Mouse (Mus musculus) mouse trophoblast stem cell (cell line): ENCODE data around the gene Tex37.

Source experiments
- in situ Hi-C, 2 experiments: fragments of 300-500 bp; cut with MseI, MboI; formaldehyde crosslinking; loops; 2 replicates in 1 of 2; 3 replicates in 1 of 2; pipeline ENCODE4 v1.15.1; 2025

Tex37 gene

DNA sequence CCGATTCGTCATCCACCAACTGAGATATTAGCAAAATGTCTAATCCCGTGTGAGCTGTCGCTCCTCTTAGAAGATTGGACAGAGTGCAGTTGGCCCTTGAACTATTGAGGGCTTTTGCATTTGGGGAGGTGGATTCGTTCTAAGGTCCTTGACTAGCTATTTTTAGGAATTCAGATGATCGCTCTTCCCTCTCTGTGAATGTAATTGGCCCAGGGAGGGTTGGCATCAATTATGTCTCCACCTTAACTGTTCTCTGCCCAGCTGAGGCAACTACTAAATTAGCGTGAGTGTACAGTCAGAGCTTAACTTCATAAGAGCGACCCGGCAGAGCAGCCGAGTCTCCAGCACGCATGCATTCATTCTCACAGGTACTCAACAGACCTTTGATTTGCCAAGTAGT, 30.7 kb downstream of the Tex37 start:
- in situ Hi-C loops: no loop called here

DNA sequence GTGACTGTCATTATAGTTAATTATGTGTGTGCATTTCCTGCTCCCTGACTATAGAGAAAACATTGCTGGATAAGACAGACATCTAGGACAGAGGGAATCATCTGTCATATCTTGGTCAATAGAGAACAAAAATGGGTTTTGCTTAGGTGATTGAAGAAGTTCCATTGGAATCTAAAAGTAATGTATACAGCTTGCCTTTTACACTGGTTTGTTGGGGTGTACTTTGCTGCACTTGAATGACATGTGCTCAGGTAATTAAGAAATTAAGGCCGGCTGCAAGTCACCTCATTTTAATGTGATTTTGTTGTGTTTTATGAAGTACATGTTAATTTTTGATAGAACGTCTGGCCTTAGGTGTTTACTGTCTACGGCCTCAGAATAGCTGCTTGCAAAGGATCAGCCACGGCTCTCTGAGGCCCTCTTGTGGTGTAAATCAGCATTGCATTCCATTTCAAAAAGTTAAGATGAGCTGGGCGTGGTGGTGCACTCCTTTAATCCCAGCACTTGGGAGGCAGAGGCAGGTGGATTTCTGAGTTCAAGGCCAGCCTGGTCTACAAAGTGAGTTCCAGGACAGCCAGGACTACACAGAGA, 37.9 kb downstream of the Tex37 start:
- in situ Hi-C loops: loop anchor here in 1 of 2 experiments (5.0 kb wide), 1 partner anchor 69 kb away; no protein-coding TSS in a partner anchor

DNA sequence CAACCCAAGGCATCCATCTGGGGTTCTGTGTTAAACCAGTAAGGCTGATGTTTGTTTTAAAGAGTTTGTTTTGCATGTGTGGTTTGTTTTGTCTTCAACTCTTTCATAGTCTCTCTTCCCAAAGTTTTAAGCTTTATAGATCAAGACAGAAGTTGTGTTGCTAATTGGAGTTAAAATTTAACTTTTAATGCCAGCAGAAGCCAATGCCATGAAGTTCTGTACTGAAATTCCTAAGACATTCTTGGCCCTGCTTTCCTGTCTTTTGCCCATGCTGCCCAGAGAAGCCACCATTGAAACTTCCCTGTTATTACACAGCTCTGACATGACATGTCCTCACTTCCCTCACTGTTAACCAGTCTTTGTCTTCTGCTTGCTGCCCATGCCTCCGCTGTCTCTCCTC, 43.7 kb downstream of the Tex37 start:
- in situ Hi-C loops: no loop called here

DNA sequence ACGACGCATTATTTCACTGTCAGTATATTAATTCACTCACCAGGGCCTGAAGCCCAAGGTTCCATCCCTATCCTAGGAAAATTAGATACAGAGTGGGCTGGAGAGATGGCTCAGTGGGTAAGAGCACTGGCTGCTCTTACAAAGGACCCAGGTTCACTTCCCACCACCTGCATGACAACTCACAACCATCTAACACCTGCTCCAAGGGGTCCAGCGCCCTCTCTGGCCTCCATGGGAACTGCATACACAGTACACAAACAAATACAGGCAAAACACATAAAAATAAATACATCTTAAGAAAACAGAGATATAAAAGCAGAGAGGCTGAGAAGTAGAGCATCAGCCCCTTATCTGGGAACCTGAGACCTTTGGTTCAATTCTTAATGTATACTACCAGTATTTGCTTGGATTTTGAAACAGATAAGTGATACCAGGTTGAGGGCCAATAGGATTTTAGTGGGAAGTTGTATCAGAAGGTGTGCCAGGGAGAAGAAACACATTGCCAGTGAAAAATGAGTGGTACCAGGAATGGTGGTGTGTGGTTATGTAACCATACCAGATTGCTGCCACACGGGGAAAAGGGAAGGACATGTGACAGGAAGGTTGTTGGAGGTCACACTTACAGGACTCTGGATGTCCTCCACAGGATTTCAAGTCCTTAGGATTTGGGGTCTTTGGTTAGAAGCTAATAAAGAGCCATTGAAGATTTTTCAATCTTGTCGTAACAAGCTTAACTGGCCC, 44.5 kb downstream of the Tex37 start:
- in situ Hi-C loops: loop anchor here in 1 of 2 experiments (5.0 kb wide), 1 partner anchor 57 kb away; no protein-coding TSS in a partner anchor

DNA sequence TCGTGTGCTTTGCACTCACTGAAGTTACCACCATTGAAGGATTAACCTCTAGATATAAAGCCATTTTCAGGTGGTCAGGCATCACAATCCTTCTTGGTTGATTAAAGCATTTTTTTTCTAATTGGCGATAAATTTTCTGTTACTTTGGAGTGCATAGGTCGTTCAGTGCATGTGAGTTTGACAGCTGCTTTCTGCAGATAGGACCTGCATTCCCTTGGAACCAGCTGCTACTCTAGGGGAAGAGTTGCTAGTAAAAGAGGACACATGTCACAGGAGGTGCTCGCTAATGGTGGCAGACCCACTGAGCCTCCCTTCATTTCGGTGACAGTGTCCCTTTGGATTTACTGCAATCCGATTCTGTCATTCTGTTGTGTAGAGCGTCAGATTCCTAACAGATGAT, 46.2 kb downstream of the Tex37 start:
- in situ Hi-C loops: loop anchor here in 1 of 2 experiments (5.0 kb wide), 1 partner anchor 55 kb away; no protein-coding TSS in a partner anchor

DNA sequence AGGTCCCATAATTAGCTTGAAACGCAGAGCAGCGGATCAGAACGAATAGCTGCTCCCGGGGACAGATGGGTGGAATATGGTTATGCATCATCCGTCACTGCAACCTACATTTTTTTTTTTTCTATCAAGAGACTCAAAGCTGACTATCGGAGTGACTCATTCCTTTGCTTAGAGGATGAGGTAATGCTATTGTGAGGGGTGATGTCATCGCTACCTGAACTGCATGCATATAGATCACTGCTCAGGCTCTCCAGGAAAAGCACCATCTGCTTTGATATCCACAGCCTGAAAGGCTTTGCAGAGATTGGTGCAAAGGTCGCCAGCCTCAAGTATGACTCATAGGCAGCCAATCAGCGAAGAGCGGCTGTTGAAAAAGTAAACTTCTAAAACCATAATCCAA, 46.6 kb downstream of the Tex37 start:
- in situ Hi-C loops: loop anchor here in 1 of 2 experiments (5.0 kb wide), 1 partner anchor 55 kb away; no protein-coding TSS in a partner anchor

DNA sequence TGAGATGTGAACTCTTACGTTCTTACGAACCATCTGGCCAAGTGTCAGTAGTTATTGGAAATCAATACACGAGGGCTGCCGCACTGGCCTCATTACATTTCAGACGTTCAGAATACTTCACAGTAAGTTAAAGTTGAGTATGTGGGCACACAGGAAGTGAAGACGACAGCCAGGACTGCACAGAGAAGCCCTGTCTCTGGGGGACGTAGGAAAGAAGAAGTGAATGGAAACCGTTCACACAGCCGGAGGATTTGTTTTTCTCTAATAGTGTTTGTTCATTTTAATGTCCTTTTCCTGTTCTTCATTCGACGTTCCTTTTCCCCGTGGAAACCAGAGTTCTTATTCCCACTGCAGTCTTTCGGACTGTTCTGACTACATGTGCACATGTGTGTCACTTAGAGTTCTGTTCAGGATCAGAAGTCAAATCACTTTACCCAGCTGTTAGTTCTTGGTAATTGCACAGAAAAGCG, 47.2 kb downstream of the Tex37 start:
- in situ Hi-C loops: loop anchor here in 1 of 2 experiments (5.0 kb wide), 1 partner anchor 54 kb away; no protein-coding TSS in a partner anchor

DNA sequence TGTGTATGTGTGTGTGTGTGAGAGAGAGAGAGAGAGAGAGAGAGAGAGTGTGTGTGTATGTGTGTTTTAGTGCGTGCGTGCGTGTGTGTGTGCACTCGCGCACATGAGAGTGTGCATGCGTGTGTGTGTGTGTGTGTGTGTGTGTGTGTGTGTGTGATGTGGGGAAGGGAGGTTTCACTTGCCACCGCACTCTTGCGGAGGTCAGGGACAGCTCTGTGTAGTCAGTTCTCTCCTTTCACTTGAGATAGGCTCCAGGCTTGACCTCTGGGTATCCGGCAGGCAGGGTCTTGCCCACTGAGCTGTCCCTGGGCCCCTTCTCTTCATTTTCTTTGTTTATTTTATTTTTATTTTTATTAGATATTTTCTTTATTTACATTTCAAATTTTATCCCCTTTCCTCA, 51.4 kb downstream of the Tex37 start:
- in situ Hi-C loops: no loop called here

DNA sequence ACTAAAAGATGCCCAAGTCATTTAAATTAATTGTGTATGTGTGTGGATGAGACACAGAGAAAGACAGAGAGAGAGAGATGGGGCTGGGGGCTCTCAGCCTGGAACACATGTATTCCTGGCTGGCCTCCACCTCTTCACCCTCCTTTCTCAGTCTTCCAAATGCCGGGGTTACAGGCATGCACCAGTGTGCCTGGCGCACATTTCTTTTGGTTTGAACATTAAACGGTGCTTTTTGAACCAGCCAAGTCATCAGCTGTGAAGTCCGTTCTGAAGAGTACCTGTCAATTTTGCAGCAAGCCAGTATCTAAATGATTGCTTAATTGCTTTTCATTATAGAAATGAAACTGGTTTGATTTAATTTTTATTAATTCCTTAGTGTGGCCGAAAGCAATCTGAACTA, 52.0 kb downstream of the Tex37 start:
- in situ Hi-C loops: no loop called here

DNA sequence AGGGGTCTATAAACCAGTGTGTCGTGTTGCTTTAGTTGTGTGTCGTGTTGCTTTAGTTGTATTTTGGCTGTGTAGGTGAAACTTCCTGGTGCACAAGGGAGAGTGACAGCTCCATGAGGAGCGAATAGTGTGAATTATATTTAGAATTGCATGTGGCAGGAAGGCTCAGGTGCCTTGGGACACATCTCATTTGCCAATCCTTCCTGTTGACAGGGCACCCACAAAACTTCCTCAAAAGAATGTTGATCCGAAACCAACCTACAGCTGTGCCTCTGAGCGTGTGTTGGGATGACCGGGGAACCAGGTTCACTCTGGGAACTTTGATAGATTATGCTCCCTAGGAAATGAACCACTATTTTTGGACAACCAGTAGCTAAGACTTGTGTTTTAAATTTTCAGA, 54.4 kb downstream of the Tex37 start:
- in situ Hi-C loops: no loop called here
